Mouse (Mus musculus): ENCODE data around the gene Acot8.
"Not testable (repeated sequence)": the region's sequence is repeated elsewhere in the genome, so short reads cannot be mapped to it uniquely, and the experiment has no call there.

GRCm38 (mm10) chr2:164798554-164798953, 6.1 kb downstream of the Acot8 start:
- TF ChIP-seq CTCF (IDR thresholded peaks at IDR 0.05; ENCODE audit: control insufficient read depth, insufficient read depth, insufficient replicate concordance, low read depth, low read length); POLR2A (IDR thresholded peaks at IDR 0.05; ENCODE audit: control insufficient read depth, low read depth, low read length): not testable (repeated sequence)
